Mouse (Mus musculus) c-Kit-positive CD71-positive TER-119-positive erythroid progenitor cells, embryonic 14.5 days (primary cell): ENCODE data around the gene Gprasp2.
"Not testable (repeated sequence)": the region's sequence is repeated elsewhere in the genome, so short reads cannot be mapped to it uniquely, and the experiment has no call there.

Experiments
- DNase-seq: peaks from one replicate; pipeline ENCODE4 v3.0.0-alpha.2; 2013; ENCODE audit warnings: low spot score

Gene Gprasp2

GRCm38 (mm10) chrX:135838521-135839360 is at the start of gene Gprasp2:
Gene Gprasp2 (plus strand): TSS chrX:135839034.
- not testable (repeated sequence) for DNase-seq

- no peak for DNase-seq
Measured at GRCm38 (mm10) chrX:135791536-135791935, 47.3 kb upstream of the Gprasp2 start.

- no peak for DNase-seq
Measured at GRCm38 (mm10) chrX:135792326-135792725, 46.5 kb upstream of the Gprasp2 start.

GRCm38 (mm10) chrX:135795591-135796304 is 43.1 kb upstream of the Gprasp2 start:
- DNase-seq = not testable (repeated sequence)

- DNase-seq = not testable (repeated sequence)
Measured at GRCm38 (mm10) chrX:135796305-135797211, 42.3 kb upstream of the Gprasp2 start.

GRCm38 (mm10) chrX:135797212-135797644 is 41.6 kb upstream of the Gprasp2 start, which contains the start of gene Bhlhb9:
Gene Bhlhb9 (plus strand): TSS chrX:135797594.
- DNase-seq = peak; percentile 6

- no peak for DNase-seq
Measured at GRCm38 (mm10) chrX:135804149-135804548, 34.7 kb upstream of the Gprasp2 start.

GRCm38 (mm10) chrX:135805780-135806179 is 33.1 kb upstream of the Gprasp2 start:
- peak; percentile 16 for DNase-seq

- not testable (repeated sequence) for DNase-seq
Measured at GRCm38 (mm10) chrX:135835896-135836295, 2.9 kb upstream of the Gprasp2 start.

GRCm38 (mm10) chrX:135837896-135838295 is 938 bp upstream of the Gprasp2 start:
- no peak for DNase-seq

- DNase-seq = peak; percentile 1
Measured at GRCm38 (mm10) chrX:135839397-135840391, 860 bp downstream of the Gprasp2 start.

GRCm38 (mm10) chrX:135866806-135867205 is 28.0 kb downstream of the Gprasp2 start:
- DNase-seq = not testable (repeated sequence)

- no peak for DNase-seq
Measured at GRCm38 (mm10) chrX:135876679-135877078, 37.8 kb downstream of the Gprasp2 start.

GRCm38 (mm10) chrX:135879626-135880025 is 40.8 kb downstream of the Gprasp2 start:
- DNase-seq = no peak

GRCm38 (mm10) chrX:135885411-135886233 is 46.8 kb downstream of the Gprasp2 start:
- no peak for DNase-seq

GRCm38 (mm10) chrX:135886234-135886585 is 47.4 kb downstream of the Gprasp2 start:
- DNase-seq = no peak
